Mouse (Mus musculus) heart, postnatal 10 days (tissue): ENCODE measurements around the gene Rap1gap2. TPM values are rescaled to one million over a fixed set of nuclear protein-coding genes. Genes with fewer than 3 reads are reported as not detected.

Source experiments
- DNase-seq, 2 experiments: peaks; one replicate each; pipeline ENCODE4 v3.0.0; 2021
- intact Hi-C: fragments of 180-260 bp; cut with DNase I; formaldehyde crosslinking; loops from one replicate; pipeline ENCODE4 v1.15.1; 2025
- total RNA-seq, 2 experiments: library from RNA; stranded (reverse); gene quantifications; 2 replicates each; pipeline ENCODE4 v1.2.3; 2021

Gene Rap1gap2
- total RNA-seq, 2 experiments from 2014 or later: 62.1 to 64.6 TPM

GRCm38 (mm10) chr11:74385674-74386073 is 225.0 kb downstream of the Rap1gap2 start:
- intact Hi-C loops: loop anchor here (5.0 kb wide), 1 partner anchor 137 kb away; no protein-coding TSS in a partner anchor
- peak; percentile 63 to 67 for DNase-seq

- no peak for DNase-seq
- intact Hi-C loops: loop anchor here (10.0 kb wide), 1 partner anchor 1095 kb away; no protein-coding TSS in a partner anchor
Measured at GRCm38 (mm10) chr11:74379166-74379873, 231.4 kb downstream of the Rap1gap2 start.

GRCm38 (mm10) chr11:74376847-74377246 is 233.9 kb downstream of the Rap1gap2 start:
- peak; percentile 70 to 80 for DNase-seq

GRCm38 (mm10) chr11:74371393-74372100 is 239.2 kb downstream of the Rap1gap2 start:
- peak; percentile 76 to 88 for DNase-seq
- intact Hi-C loops: loop anchor here (1.0 to 10.0 kb wide), 4 partner anchors 1087 to 1363 kb away; partner anchors contain the start of gene Haspin

More at GRCm38 (mm10) chr11:74376847-74377246, 233.9 kb downstream of the Rap1gap2 start:
- intact Hi-C loops: loop anchor here (2.0 to 10.0 kb wide), 3 partner anchors 150 to 1092 kb away; no protein-coding TSS in a partner anchor

GRCm38 (mm10) chr11:74361769-74362168 is 248.9 kb downstream of the Rap1gap2 start, which contains the start of gene Olfr412:
Olfr412 (plus strand) TSS chr11:74362069.
- DNase-seq: no peak
- intact Hi-C loops: no loop called here

- DNase-seq: no peak
- intact Hi-C loops: no loop called here
Measured at GRCm38 (mm10) chr11:74352550-74352949, 258.2 kb downstream of the Rap1gap2 start, which contains the start of gene Olfr411. Olfr411 (minus strand) TSS chr11:74352650.

GRCm38 (mm10) chr11:74337931-74338330 is 272.8 kb downstream of the Rap1gap2 start, which contains the start of gene Olfr410:
Olfr410 (minus strand) TSS chr11:74338031.
- intact Hi-C loops: no loop called here
- DNase-seq: no peak

Other genes starting within 250 kb of the Rap1gap2 start
- gene Olfr412, start 248.8 kb downstream of the Rap1gap2 start, total RNA-seq: not detected
- gene Ccdc92b, start 8.7 kb upstream of the Rap1gap2 start, total RNA-seq: under 1 TPM; 0.45 to 0.52 TPM
- gene Cluh, start 38.6 kb upstream of the Rap1gap2 start, total RNA-seq: 100 to 1,000 TPM; 234 to 237 TPM
- gene Pafah1b1, start 113.8 kb upstream of the Rap1gap2 start, total RNA-seq: 100 to 1,000 TPM; 236 to 281 TPM
- 10 to 100 TPM in 1 of 2 experiments, 1 to 10 TPM in 1; 9.9 to 14.7 TPM for gene Mettl16, start 159.9 kb upstream of the Rap1gap2 start, total RNA-seq
- 10 to 100 TPM; 12.1 to 14.6 TPM for gene Mnt, start 220.0 kb upstream of the Rap1gap2 start, total RNA-seq